Mouse (Mus musculus): ENCODE measurements at regions not wholly inside any gene's neighbourhood (a gene's known extent, or its start where the extent isn't known, plus 50 kb on each side); places are given as distances from the start of the nearest gene placed in this dataset.

- Histone ChIP-seq H3K4me3 (ENCODE audit: insufficient read depth, low read length) (no peak overlapping the region), H3K27ac (ENCODE audit: insufficient read depth, low read length) (no peak overlapping the region), H3K4me1 (ENCODE audit: control insufficient read depth, insufficient read depth, low read length) (no peaks in the 10 kb centered on the region)
- no peak for TF ChIP-seq POLR2A (IDR thresholded peaks at IDR 0.05; ENCODE audit: low read depth, low read length)
- no peak for TF ChIP-seq CTCF (IDR thresholded peaks at IDR 0.05; ENCODE audit: borderline replicate concordance, insufficient read depth, low read length)
Observed at GRCm38 (mm10) chr5:51069668-51070067, 497.9 kb downstream of the Ppargc1a start.

GRCm38 (mm10) chr5:51045872-51046271 lies 521.7 kb downstream of the Ppargc1a start:
- H3K4me1 ChIP-seq (ENCODE audit: control insufficient read depth, insufficient read depth, low read length) = peaks cover 7% of the 10 kb centered on the region
- TF ChIP-seq POLR2A (IDR thresholded peaks at IDR 0.05; ENCODE audit: low read depth, low read length) (no peak), CTCF (IDR thresholded peaks at IDR 0.05; ENCODE audit: borderline replicate concordance, insufficient read depth, low read length) (no peak)
- H3K27ac ChIP-seq (ENCODE audit: insufficient read depth, low read length) = no peak overlapping the region
- H3K4me3 ChIP-seq (ENCODE audit: insufficient read depth, low read length) = no peak overlapping the region

GRCm38 (mm10) chr5:51041541-51042217 lies 525.8 kb downstream of the Ppargc1a start:
- no peak for TF ChIP-seq CTCF (IDR thresholded peaks at IDR 0.05; ENCODE audit: borderline replicate concordance, insufficient read depth, low read length)
- Histone ChIP-seq H3K4me1 (ENCODE audit: control insufficient read depth, insufficient read depth, low read length) (peaks cover 7% of the 10 kb centered on the region), H3K4me3 (ENCODE audit: insufficient read depth, low read length) (no peak overlapping the region), H3K27ac (ENCODE audit: insufficient read depth, low read length) (no peak overlapping the region)

DNA sequence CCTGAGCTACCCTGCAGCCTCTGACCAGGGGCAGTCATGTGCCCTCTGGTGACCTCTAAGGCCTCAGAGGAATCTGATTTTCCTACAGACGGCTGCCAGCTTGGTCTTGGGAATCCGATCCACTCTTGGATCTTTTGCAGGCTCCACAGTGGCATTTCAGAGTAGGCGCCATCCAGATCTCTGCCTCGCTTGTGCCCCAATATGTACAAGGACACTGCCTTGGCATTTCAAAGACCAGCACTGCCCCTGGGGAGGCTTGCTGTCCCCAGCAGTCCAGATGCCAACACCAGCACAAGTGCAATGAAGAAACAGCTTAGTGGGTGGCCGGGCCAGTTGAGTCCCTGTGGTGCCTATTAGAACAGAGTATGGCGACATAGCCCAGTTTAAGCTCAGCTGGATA lies 526.6 kb downstream of the Ppargc1a start:
- H3K27ac ChIP-seq (ENCODE audit: insufficient read depth, low read length) = no peak overlapping the region
- H3K4me3 ChIP-seq (ENCODE audit: insufficient read depth, low read length) = no peak overlapping the region
- peaks cover 5% of the 10 kb centered on the region; the same call in 1 of the 2 replicates for H3K4me1 ChIP-seq (ENCODE audit: control insufficient read depth, insufficient read depth, low read length)
- TF ChIP-seq POLR2A (IDR thresholded peaks at IDR 0.05; ENCODE audit: low read depth, low read length) (no peak), CTCF (IDR thresholded peaks at IDR 0.05; ENCODE audit: borderline replicate concordance, insufficient read depth, low read length) (no peak)

- no peak overlapping the region for H3K4me3 ChIP-seq (ENCODE audit: insufficient read depth, low read length)
- H3K27ac ChIP-seq (ENCODE audit: insufficient read depth, low read length) = no peak overlapping the region
- TF ChIP-seq POLR2A (IDR thresholded peaks at IDR 0.05; ENCODE audit: low read depth, low read length) = no peak
- TF ChIP-seq CTCF (IDR thresholded peaks at IDR 0.05; ENCODE audit: borderline replicate concordance, insufficient read depth, low read length) = no peak
- peaks cover 2% of the 10 kb centered on the region; the same call in 1 of the 2 replicates for H3K4me1 ChIP-seq (ENCODE audit: control insufficient read depth, insufficient read depth, low read length)
Observed at GRCm38 (mm10) chr5:51040463-51040862, 527.1 kb downstream of the Ppargc1a start.

DNA sequence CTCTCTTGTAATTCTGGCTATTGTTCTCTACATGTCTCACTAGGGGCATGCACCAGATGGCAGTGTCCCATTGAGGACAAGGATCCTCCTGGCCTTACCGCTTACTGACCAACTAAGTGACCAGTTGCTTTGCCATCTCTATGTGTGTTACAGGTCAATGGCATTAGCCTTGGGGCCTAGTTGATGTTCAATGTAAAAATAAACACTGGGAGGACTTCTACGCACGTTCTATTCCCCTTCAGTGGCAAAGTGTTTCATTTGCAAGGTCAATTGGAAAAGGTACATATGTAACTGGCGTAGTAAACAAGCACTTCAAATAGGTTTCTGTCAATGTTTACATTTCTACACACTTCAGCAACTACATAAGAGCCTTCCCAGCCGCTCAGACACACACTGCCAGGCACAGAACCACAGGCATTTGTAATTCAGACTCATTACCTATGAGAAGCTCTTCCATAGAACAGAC lies 527.8 kb downstream of the Ppargc1a start:
- no peaks in the 10 kb centered on the region for H3K4me1 ChIP-seq (ENCODE audit: control insufficient read depth, insufficient read depth, low read length)
- H3K4me3 ChIP-seq (ENCODE audit: insufficient read depth, low read length) = no peak overlapping the region
- TF ChIP-seq CTCF (IDR thresholded peaks at IDR 0.05; ENCODE audit: borderline replicate concordance, insufficient read depth, low read length) = peak; percentile 23; the same call in 1 of the 2 replicates
- no peak for TF ChIP-seq POLR2A (IDR thresholded peaks at IDR 0.05; ENCODE audit: low read depth, low read length)
- no peak overlapping the region for H3K27ac ChIP-seq (ENCODE audit: insufficient read depth, low read length)

GRCm38 (mm10) chr5:51036450-51036990 lies 531.0 kb downstream of the Ppargc1a start:
- no peak for TF ChIP-seq CTCF (IDR thresholded peaks at IDR 0.05; ENCODE audit: borderline replicate concordance, insufficient read depth, low read length)
- no peaks in the 10 kb centered on the region for H3K4me1 ChIP-seq (ENCODE audit: control insufficient read depth, insufficient read depth, low read length)
- no peak overlapping the region for H3K27ac ChIP-seq (ENCODE audit: insufficient read depth, low read length)
- H3K4me3 ChIP-seq (ENCODE audit: insufficient read depth, low read length) = no peak overlapping the region

GRCm38 (mm10) chr5:51028966-51029365 lies 538.6 kb downstream of the Ppargc1a start:
- Histone ChIP-seq H3K27ac (ENCODE audit: insufficient read depth, low read length) (no peak overlapping the region), H3K4me1 (ENCODE audit: control insufficient read depth, insufficient read depth, low read length) (no peaks in the 10 kb centered on the region), H3K4me3 (ENCODE audit: insufficient read depth, low read length) (no peak overlapping the region)
- TF ChIP-seq CTCF (IDR thresholded peaks at IDR 0.05; ENCODE audit: borderline replicate concordance, insufficient read depth, low read length) (no peak), POLR2A (IDR thresholded peaks at IDR 0.05; ENCODE audit: low read depth, low read length) (no peak)

DNA sequence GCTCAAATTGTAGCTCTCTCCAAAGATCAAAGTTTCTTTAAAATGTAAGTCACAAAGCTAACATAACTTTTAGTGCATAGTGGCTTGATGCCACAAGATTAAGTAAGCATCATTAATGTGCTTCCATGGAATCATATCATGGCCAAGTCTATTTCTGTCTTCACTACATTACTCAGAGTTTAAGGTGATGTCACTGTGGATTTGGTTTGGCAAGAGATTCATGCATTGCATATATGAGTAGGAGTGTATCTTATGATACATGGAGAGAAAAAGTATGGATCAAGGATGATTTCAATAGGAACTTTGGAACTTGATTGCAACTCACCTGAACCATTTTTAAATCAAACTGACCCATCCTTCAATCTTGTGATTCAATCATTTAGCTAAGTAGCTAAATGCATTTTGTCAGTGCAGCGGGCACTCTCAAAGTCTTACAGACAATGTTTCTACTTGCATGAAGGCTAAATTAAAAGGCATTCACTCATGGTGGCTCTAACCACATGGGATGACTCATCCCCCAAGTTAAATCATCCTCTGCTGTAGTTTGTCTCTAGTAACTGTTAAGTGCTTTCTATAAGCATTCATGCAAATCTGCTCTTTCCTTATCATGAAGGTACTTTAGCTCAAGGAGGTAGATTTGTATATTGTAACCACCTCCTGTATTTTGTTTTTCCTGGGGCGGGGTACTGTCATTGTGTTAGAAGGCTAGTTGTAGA lies 576.5 kb downstream of the Ppargc1a start:
- no peak overlapping the region for H3K4me3 ChIP-seq (ENCODE audit: insufficient read depth, low read length)
- TF ChIP-seq POLR2A (IDR thresholded peaks at IDR 0.05; ENCODE audit: low read depth, low read length) = no peak
- no peak for TF ChIP-seq CTCF (IDR thresholded peaks at IDR 0.05; ENCODE audit: borderline replicate concordance, insufficient read depth, low read length)
- no peaks in the 10 kb centered on the region for H3K4me1 ChIP-seq (ENCODE audit: control insufficient read depth, insufficient read depth, low read length)
- no peak overlapping the region for H3K27ac ChIP-seq (ENCODE audit: insufficient read depth, low read length)

Measured in embryonic fibroblast, embryonic 13.5 days (primary cell).